Mouse (Mus musculus) adrenal gland, adult (tissue): Measurements from ENCODE around the gene 4930568D16Rik.
A peak's percentile ranks its signal among the peaks of the same experiment; 100 is the strongest.

ENCODE experiments used
- DNase-seq, 2 experiments: peaks; one replicate each; pipeline ENCODE4 v3.0.0; 2022 to 2023; ENCODE audit warnings: low spot score in 1 of 2; ENCODE audit not compliant: inconsistent age in 2 of 2

4930568D16Rik gene

DNA sequence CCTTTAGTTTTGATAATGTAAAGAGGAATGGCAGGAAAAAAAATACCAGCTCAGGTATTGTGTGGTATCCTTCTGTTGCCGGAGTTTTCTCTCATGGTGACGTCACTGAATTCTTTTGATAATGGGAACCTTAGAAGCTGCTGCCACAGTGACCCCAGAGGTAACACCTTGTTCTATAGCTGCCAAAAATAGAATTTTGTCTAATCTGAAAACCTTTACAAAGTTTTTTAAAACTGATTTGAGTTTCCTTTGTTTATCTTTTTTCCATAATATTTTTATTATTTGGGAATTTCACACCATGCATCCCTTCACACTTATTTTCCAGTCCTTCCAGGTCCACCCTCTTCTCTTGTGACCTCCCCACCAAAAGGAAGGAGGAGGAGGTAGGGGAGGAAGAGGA is at the start of gene 4930568D16Rik:
TSS of gene 4930568D16Rik (minus strand) at position 101 of the 400 bp plus-strand sequence.
- DNase-seq, result no peak

DNA sequence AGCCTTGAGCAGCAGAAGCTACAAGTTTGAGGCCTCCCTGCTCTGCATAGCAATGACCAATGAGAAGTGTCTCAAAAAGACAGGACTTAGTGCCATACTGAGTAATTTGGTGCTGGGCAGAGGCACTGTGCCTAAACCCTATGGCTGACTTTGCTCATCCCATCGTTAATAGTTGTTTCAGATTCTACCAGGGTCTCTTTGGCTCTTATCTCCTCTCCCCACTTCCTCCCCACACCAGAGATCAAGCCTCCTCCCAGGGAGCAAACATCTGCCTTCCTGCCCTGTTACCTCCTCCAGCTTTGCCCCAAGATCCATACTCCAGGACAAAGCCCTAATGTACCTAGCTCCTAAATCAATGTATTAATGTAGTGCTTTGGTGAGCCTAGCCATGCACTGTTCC is 49.7 kb upstream of the 4930568D16Rik start:
- no peak for DNase-seq

DNA sequence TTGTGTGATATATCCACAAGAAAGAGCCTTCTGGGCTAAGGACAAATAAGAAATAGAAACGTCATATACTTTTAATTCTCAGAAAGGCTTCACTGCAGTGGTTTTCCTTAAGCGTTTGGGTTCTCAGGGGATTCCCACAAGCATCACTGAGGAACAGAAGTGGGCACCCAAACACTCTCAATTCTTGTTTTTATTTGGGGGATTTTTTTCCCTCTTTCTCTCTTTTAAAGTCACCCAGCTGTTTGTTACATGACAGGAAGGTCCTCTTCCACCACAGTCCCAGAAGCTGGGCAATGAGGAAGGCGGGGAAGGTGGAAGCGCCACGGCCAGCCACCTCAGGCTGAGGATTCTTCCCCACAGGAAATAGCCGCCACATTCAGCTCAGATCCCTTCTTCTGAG is 48.9 kb upstream of the 4930568D16Rik start:
- no peak for DNase-seq

GRCm38 (mm10) chr2:35412810-35413209 is 45.3 kb upstream of the 4930568D16Rik start:
- no peak for DNase-seq

GRCm38 (mm10) chr2:35412246-35412645 is 44.7 kb upstream of the 4930568D16Rik start:
- no peak for DNase-seq

DNA sequence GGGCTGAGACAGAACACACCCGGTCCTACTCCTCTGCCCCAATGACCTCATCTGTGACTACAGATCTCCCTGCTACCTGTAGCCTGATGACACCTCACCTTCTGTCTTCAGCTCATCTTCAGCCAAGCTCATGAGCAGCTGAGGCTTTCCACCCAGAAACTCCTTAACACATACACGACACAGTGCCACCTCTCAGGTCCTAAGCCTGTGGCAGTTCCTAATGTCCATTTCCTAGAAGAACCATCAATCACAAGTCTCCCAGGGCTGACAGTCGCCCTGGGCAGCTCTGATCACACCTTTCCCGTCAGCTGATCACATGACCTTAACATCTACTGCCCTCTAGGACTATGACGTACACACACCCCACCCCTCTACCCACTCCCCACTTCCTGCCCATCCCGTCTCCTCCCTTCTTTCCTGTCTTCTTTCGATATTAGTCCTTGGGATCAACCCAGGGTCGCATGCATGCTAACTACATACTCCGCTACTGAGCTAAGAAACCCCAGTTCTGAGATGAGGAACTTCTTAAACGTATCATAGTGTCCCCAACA is 44.2 kb upstream of the 4930568D16Rik start:
- no peak for DNase-seq

GRCm38 (mm10) chr2:35409466-35409865 is 41.9 kb upstream of the 4930568D16Rik start:
- no peak for DNase-seq

- DNase-seq, result no peak
Measured at GRCm38 (mm10) chr2:35408409-35409110, 41.0 kb upstream of the 4930568D16Rik start.

DNA sequence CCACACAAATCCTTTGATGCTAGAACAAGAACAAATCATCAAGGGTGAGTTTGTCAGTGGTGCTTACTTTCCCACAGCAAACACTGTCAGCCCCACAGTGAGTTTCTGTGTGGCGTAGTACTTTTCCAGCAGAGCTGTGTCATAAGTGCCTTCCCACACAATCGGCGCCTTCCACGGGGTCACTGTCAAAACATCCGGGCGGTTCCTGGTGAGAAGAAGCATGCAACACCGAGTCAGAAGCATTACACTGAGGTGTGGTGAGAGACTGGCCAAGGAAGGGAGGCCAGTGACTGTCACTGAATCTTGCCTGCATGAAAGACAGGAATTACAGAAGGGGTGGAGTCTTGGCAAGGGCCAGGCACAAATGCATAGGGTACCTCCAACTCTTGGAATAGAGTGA is 40.3 kb upstream of the 4930568D16Rik start:
- no peak for DNase-seq

DNA sequence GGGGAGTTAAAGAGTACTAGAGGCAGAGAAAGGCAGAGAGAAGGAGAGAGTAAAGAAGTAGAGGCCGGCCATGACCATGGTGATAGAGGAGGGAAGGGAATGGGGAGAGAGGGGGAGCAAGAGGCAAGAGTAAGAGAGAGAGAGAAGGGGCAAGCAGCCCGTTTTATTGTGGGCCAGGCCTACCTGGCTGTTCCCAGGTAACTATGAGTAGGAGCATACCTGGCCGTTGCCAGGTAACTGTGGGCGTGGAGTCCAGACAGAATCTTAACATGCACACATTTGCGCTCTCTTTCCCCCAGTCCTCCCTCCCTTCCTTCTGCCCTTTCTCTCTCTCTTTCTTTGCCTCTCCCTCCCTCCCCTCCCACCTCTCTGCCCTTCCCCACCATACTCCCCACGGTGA is 39.7 kb upstream of the 4930568D16Rik start:
- no peak for DNase-seq

GRCm38 (mm10) chr2:35406611-35407010 is 39.1 kb upstream of the 4930568D16Rik start:
- no peak for DNase-seq

- DNase-seq, result no peak
Measured at GRCm38 (mm10) chr2:35402391-35402790, 34.9 kb upstream of the 4930568D16Rik start.

- DNase-seq, result no peak
Measured at GRCm38 (mm10) chr2:35400739-35401138, 33.2 kb upstream of the 4930568D16Rik start.

DNA sequence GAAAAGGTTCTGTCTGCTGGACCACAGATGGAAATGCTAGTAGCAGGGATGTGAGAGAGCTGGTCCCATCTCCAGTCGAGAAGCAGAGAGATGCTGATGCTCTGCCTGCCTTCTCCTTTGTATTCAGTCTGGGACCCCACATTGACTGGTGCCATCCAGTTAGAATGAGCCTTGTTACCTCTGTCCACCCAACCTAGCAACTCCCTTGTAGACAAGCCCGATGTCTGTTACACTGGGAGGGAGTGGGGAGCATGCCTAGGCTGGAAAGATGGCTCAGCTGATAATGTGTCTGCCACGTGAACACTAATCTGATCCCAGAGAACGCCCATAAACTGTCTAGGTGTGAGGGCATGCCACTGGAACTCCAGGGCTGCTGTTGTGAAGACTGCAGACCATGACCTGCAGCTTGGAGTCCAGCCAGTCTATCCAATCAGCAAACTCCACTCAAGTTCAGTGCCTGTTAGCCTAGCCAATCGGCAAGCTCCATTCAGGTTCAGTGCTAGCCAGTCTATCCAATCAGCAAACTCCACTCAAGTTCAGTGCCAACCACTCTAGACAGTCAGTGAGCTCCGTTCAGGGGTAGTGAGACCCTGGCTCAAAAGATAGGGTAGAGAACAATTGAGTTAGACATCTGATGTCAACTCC is 30.8 kb upstream of the 4930568D16Rik start:
- DNase-seq, result no peak

DNA sequence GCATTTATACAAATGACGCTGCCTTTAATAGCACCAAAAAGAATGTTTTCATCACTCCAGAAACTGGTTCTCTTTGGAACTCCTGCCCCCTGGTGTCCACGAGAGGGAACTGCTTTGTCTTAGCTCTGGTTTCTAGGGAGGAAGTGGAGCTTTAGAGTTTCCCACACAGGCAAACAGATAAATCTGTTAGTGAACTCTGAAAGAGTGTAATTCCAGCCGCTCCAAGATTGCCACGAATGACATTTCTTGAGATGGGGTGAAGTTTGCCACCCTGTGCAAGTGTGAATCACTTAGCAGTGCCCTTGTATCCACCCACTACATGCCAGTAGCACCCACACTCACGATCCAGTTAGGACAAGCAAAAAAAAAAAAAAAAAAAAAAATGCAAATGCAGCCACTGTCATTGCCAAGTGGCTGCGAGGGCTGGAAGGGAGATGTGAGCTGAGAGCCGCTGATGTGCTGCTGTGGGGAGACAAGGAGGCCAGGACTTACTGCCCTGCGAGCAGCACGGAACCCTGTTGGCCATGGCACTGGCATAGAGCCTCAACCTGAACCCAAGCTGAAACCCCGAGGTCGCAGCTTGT is 30.2 kb upstream of the 4930568D16Rik start:
- DNase-seq, result peak; percentile 50 to 86

GRCm38 (mm10) chr2:35397096-35397495 is 29.6 kb upstream of the 4930568D16Rik start, which contains the start of gene 4930402F06Rik:
Gene 4930402F06Rik, minus strand, starts transcription at chr2:35397175.
- DNase-seq, result no peak

DNA sequence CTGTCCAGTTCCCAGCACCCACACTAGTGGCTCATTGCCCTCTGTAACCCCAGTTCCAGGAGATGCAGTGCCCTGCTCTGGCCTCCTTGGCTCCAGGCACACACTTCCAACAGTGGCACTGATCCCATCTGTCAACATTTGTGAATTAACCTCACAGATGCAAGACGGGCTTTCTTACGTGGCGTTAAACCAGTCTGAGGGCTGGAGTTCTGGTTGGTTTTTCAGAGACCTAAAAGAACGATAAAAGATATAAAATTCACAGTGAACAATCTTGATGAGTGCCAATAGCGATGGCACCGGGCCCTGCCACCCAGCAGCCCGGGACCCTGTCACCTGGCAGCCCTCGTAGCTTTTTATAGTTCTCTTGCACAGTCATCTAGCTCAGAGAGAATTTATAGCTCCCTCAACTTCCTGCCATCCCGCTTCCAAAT is 17.9 kb upstream of the 4930568D16Rik start:
- DNase-seq, result peak in 1 of 2 experiments; percentile 37

DNA sequence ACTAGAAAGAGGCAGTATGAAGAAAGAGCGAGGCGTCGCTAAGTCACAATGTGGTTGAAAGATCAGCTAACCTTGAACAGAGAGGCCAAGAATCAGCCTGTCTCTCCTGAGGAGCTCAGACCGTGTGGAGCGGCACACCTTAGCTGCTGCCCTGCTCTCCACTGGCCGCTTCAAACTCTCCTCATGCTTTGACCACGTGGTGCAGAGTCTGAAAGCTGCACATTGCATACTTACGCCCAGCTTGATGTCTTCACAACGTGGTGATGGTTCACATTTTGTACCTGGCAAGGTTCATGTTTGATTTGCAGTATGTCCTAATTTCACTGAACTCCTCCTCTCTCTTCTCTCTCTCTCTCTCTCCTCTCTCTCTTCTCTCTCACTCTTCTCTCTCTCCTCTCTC is 11.8 kb upstream of the 4930568D16Rik start:
- DNase-seq, result no peak

DNA sequence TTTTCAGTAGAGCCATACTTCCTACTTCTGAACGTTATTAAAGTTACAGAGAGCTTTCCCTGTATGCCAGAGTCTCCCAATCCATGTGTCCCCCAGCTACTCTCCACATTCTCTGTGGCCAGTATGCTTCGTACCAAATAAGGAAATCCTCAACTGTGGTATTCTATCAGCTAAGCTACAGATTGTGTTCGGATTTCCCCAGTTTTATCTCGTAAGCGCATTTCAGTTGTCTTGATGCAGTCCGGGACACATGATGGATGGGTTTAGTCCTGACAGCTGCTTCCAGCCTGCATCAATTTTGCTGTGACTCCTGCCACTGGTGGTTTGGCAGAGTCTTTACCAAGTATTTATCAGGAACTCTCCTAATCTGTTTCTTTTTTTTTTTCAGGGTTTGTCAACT is 10.1 kb upstream of the 4930568D16Rik start:
- DNase-seq, result no peak

- peak in 1 of 2 experiments; percentile 45 for DNase-seq
Measured at GRCm38 (mm10) chr2:35373003-35373402, 5.5 kb upstream of the 4930568D16Rik start.

- DNase-seq, result no peak
Measured at GRCm38 (mm10) chr2:35370686-35371085, 3.2 kb upstream of the 4930568D16Rik start.

DNA sequence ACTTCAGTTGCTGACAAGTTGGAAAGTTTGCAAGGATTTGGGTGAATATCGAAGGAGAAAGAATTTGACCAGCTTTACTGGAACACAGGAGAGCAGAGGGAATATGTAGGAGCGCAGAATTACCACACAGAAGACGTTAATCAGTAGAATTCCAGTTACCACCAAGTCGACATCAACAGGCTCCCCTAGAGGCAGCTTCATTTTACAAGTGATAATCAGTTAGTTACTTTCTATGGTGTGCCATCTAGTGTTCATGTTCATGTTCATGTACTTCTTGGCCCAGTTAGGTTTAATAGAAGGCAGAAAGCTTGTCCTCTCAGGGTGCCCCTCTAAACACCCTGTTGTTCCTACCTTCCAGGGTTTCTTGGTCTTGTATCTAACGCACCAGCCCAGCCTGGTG is 18.3 kb downstream of the 4930568D16Rik start:
- peak in 1 of 2 experiments; percentile 55 for DNase-seq
